21 mouse cellular contexts compared by ENCODE assay signal in genomic region chr9:49644296-49644695, GRCm38 (mm10).
DNase-seq lines count a peak whose midpoint lies in the region; TF ChIP-seq lines count a peak whose summit lies in the region.
"Had no signal": no experiment of that assay in that cellular context is flagged by ENCODE, and none has a peak within 500 bp of the region (broad histone marks: within the 10 kb centered on the region; RNA-seq: fewer than 3 reads in every experiment).

No protein-coding gene starts in this region.

- peaks cover 14% of the 10 kb centered on the region for H3K4me1 ChIP-seq in embryonic fibroblast, embryonic 13.5 days (ENCODE audit: control insufficient read depth, insufficient read depth, low read length)
- H3K4me1 ChIP-seq: embryonic facial prominence, embryonic 13.5 days; embryonic facial prominence, embryonic 15.5 days had no signal

- TF ChIP-seq CTCF in layer of hippocampus, adult 2 months (conservative IDR thresholded peaks at IDR 0.05) = no peak
- TF ChIP-seq CTCF in embryonic fibroblast, embryonic 13.5 days (IDR thresholded peaks at IDR 0.05; ENCODE audit: borderline replicate concordance, insufficient read depth, low read length) = no peak

- TF ChIP-seq POLR2A in embryonic fibroblast, embryonic 13.5 days (IDR thresholded peaks at IDR 0.05; ENCODE audit: low read depth, low read length) = no peak

- DNase-seq in layer of hippocampus, adult 2 months (ENCODE audit: low spot score in 2 of 2) = no peak
- DNase-seq in layer of hippocampus, postnatal 10 days (ENCODE audit: low spot score in 2 of 2) = no peak
- DNase-seq in NIH3T3 (ENCODE audit: low read depth) = peak; percentile 72
- DNase-seq in urinary bladder, postnatal 25 days (ENCODE audit: low spot score) = no peak
- DNase-seq in B cell, adult 2 months = no peak
- DNase-seq in frontal cortex, postnatal 14 days (ENCODE audit: low spot score in 2 of 2) = no peak
- DNase-seq: adrenal gland, adult 2 months; adrenal gland, postnatal 10 days; adrenal gland, postnatal 25 days; cerebellum, adult 11 months; cerebellum, adult 18-20 months; cerebellum, adult 8-10 months; cerebellum, adult 9-11 months; cerebellum, postnatal 14 days; cerebellum, postnatal 36 days; embryo, embryonic 11 days had no signal

- H3K4me3 ChIP-seq in layer of hippocampus, adult 2 months = no peak overlapping the region
- H3K4me3 ChIP-seq in embryonic fibroblast, embryonic 13.5 days (ENCODE audit: insufficient read depth, low read length) = no peak overlapping the region
- H3K4me3 ChIP-seq: embryonic facial prominence, embryonic 13.5 days; embryonic facial prominence, embryonic 15.5 days; forebrain, embryonic 10.5 days; forebrain, embryonic 12.5 days had no signal

- H3K27ac ChIP-seq in layer of hippocampus, adult 2 months = peak overlapping the region; percentile 56; the same call in 1 of the 2 replicates
- H3K27ac ChIP-seq in embryonic fibroblast, embryonic 13.5 days (ENCODE audit: insufficient read depth, low read length) = peak overlapping the region; percentile 53; the same call in 1 of the 2 replicates
- H3K27ac ChIP-seq: embryonic facial prominence, embryonic 13.5 days; embryonic facial prominence, embryonic 15.5 days; forebrain, embryonic 10.5 days; forebrain, embryonic 12.5 days had no signal
